Mouse (Mus musculus): ENCODE measurements at regions not wholly inside any gene's neighbourhood (a gene's known extent, or its start where the extent isn't known, plus 50 kb on each side); places are given as distances from the start of the nearest gene placed in this dataset.

GRCm38 (mm10) chr1:71942145-71942544 lies 270.0 kb downstream of the Mreg start:
- Histone ChIP-seq H3K4me3 (replicated peaks; ENCODE audit: insufficient read depth, low read depth, low read length) (no peak overlapping the region), H3K27ac (ENCODE audit: insufficient read depth, low read length) (no peak overlapping the region), H3K4me1 (ENCODE audit: control insufficient read depth, insufficient read depth, low read length) (no peaks in the 10 kb centered on the region), H3K27me3 (ENCODE audit: control insufficient read depth, insufficient read depth, low read length) (no peaks in the 10 kb centered on the region)
- no peak for DNase-seq
- no peak for TF ChIP-seq POLR2A (IDR thresholded peaks at IDR 0.05; ENCODE audit: borderline replicate concordance, insufficient read depth, low read length)
- TF ChIP-seq CTCF (IDR thresholded peaks at IDR 0.05; ENCODE audit: borderline replicate concordance, insufficient read depth, low read depth, low read length), result no peak

- Histone ChIP-seq H3K4me3 (replicated peaks; ENCODE audit: insufficient read depth, low read depth, low read length) (no peak overlapping the region), H3K27ac (ENCODE audit: insufficient read depth, low read length) (no peak overlapping the region), H3K4me1 (ENCODE audit: control insufficient read depth, insufficient read depth, low read length) (no peaks in the 10 kb centered on the region), H3K27me3 (ENCODE audit: control insufficient read depth, insufficient read depth, low read length) (no peaks in the 10 kb centered on the region)
- TF ChIP-seq CTCF (IDR thresholded peaks at IDR 0.05; ENCODE audit: borderline replicate concordance, insufficient read depth, low read depth, low read length) (no peak), POLR2A (IDR thresholded peaks at IDR 0.05; ENCODE audit: borderline replicate concordance, insufficient read depth, low read length) (no peak)
- 74% methylated on average over 4 of the region's 4 CpGs for WGBS
- no peak for DNase-seq
These were observed 270.4 kb downstream of the Mreg start for GRCm38 (mm10) chr1:71941688-71942087.

- DNase-seq, result no peak
- TF ChIP-seq CTCF (IDR thresholded peaks at IDR 0.05; ENCODE audit: borderline replicate concordance, insufficient read depth, low read depth, low read length) (no peak), POLR2A (IDR thresholded peaks at IDR 0.05; ENCODE audit: borderline replicate concordance, insufficient read depth, low read length) (no peak)
- Histone ChIP-seq H3K4me3 (replicated peaks; ENCODE audit: insufficient read depth, low read depth, low read length) (no peak overlapping the region), H3K27me3 (ENCODE audit: control insufficient read depth, insufficient read depth, low read length) (no peaks in the 10 kb centered on the region), H3K27ac (ENCODE audit: insufficient read depth, low read length) (no peak overlapping the region), H3K4me1 (ENCODE audit: control insufficient read depth, insufficient read depth, low read length) (no peaks in the 10 kb centered on the region)
- 14% methylated on average over 4 of the region's 4 CpGs for WGBS
These were observed 271.2 kb downstream of the Mreg start for GRCm38 (mm10) chr1:71940900-71941299.

- TF ChIP-seq CTCF (IDR thresholded peaks at IDR 0.05; ENCODE audit: borderline replicate concordance, insufficient read depth, low read depth, low read length) (no peak), POLR2A (IDR thresholded peaks at IDR 0.05; ENCODE audit: borderline replicate concordance, insufficient read depth, low read length) (no peak)
- Histone ChIP-seq H3K4me3 (replicated peaks; ENCODE audit: insufficient read depth, low read depth, low read length) (no peak overlapping the region), H3K27me3 (ENCODE audit: control insufficient read depth, insufficient read depth, low read length) (no peaks in the 10 kb centered on the region), H3K4me1 (ENCODE audit: control insufficient read depth, insufficient read depth, low read length) (no peaks in the 10 kb centered on the region), H3K27ac (ENCODE audit: insufficient read depth, low read length) (no peak overlapping the region)
- no peak for DNase-seq
- 80% methylated on average over 12 of the region's 12 CpGs for WGBS
These were observed 273.6 kb downstream of the Mreg start for GRCm38 (mm10) chr1:71938323-71939007.

GRCm38 (mm10) chr1:71937922-71938321 lies 274.2 kb downstream of the Mreg start:
- no peak for DNase-seq

GRCm38 (mm10) chr1:71937168-71937567 lies 274.9 kb downstream of the Mreg start:
- Histone ChIP-seq H3K27me3 (ENCODE audit: control insufficient read depth, insufficient read depth, low read length) (no peaks in the 10 kb centered on the region), H3K27ac (ENCODE audit: insufficient read depth, low read length) (no peak overlapping the region), H3K4me1 (ENCODE audit: control insufficient read depth, insufficient read depth, low read length) (no peaks in the 10 kb centered on the region), H3K4me3 (replicated peaks; ENCODE audit: insufficient read depth, low read depth, low read length) (no peak overlapping the region)
- TF ChIP-seq CTCF (IDR thresholded peaks at IDR 0.05; ENCODE audit: borderline replicate concordance, insufficient read depth, low read depth, low read length) (no peak), POLR2A (IDR thresholded peaks at IDR 0.05; ENCODE audit: borderline replicate concordance, insufficient read depth, low read length) (no peak)
- no peak for DNase-seq
- 76% methylated on average over 3 of the region's 3 CpGs for WGBS

More at GRCm38 (mm10) chr1:71937922-71938321, 274.2 kb downstream of the Mreg start:
- H3K4me3 ChIP-seq (replicated peaks; ENCODE audit: insufficient read depth, low read depth, low read length), result no peak overlapping the region
- TF ChIP-seq POLR2A (IDR thresholded peaks at IDR 0.05; ENCODE audit: borderline replicate concordance, insufficient read depth, low read length), result no peak
- no peak for TF ChIP-seq CTCF (IDR thresholded peaks at IDR 0.05; ENCODE audit: borderline replicate concordance, insufficient read depth, low read depth, low read length)
- no peak overlapping the region for H3K27ac ChIP-seq (ENCODE audit: insufficient read depth, low read length)
- H3K27me3 ChIP-seq (ENCODE audit: control insufficient read depth, insufficient read depth, low read length), result no peaks in the 10 kb centered on the region
- 85% methylated on average over 8 of the region's 8 CpGs for WGBS
- no peaks in the 10 kb centered on the region for H3K4me1 ChIP-seq (ENCODE audit: control insufficient read depth, insufficient read depth, low read length)

- WGBS, result 76% methylated on average over 5 of the region's 5 CpGs
- H3K27ac ChIP-seq (ENCODE audit: insufficient read depth, low read length), result no peak overlapping the region
These were observed 275.5 kb downstream of the Mreg start for GRCm38 (mm10) chr1:71936501-71937129.

GRCm38 (mm10) chr1:71925501-71925900 lies 272.5 kb upstream of the Fn1 start:
- H3K27ac ChIP-seq (ENCODE audit: insufficient read depth, low read length), result no peak overlapping the region
- H3K27me3 ChIP-seq (ENCODE audit: control insufficient read depth, insufficient read depth, low read length), result no peaks in the 10 kb centered on the region
- WGBS, result 93% methylated on average over 2 of the region's 2 CpGs
- no peak overlapping the region for H3K4me3 ChIP-seq (replicated peaks; ENCODE audit: insufficient read depth, low read depth, low read length)
- no peak for DNase-seq
- no peaks in the 10 kb centered on the region for H3K4me1 ChIP-seq (ENCODE audit: control insufficient read depth, insufficient read depth, low read length)
- TF ChIP-seq POLR2A (IDR thresholded peaks at IDR 0.05; ENCODE audit: borderline replicate concordance, insufficient read depth, low read length) (no peak), CTCF (IDR thresholded peaks at IDR 0.05; ENCODE audit: borderline replicate concordance, insufficient read depth, low read depth, low read length) (no peak)

More at GRCm38 (mm10) chr1:71936501-71937129, 275.5 kb downstream of the Mreg start:
- Histone ChIP-seq H3K4me1 (ENCODE audit: control insufficient read depth, insufficient read depth, low read length) (no peaks in the 10 kb centered on the region), H3K27me3 (ENCODE audit: control insufficient read depth, insufficient read depth, low read length) (no peaks in the 10 kb centered on the region), H3K4me3 (replicated peaks; ENCODE audit: insufficient read depth, low read depth, low read length) (no peak overlapping the region)
- no peak for TF ChIP-seq CTCF (IDR thresholded peaks at IDR 0.05; ENCODE audit: borderline replicate concordance, insufficient read depth, low read depth, low read length)
- no peak for TF ChIP-seq POLR2A (IDR thresholded peaks at IDR 0.05; ENCODE audit: borderline replicate concordance, insufficient read depth, low read length)
- DNase-seq, result no peak
